Mouse (Mus musculus): ENCODE data around the gene Vdr.
A peak's percentile ranks its signal among the peaks of the same experiment; 100 is the strongest.

The Vdr gene

GRCm38 (mm10) chr15:97812126-97812525, 98.3 kb downstream of the Vdr start:
- peak; percentile 97 for DNase-seq (ENCODE audit: low read depth, low spot score)

GRCm38 (mm10) chr15:97811307-97811706, 99.1 kb downstream of the Vdr start:
- no peak for DNase-seq (ENCODE audit: low read depth, low spot score)

- DNase-seq (ENCODE audit: low read depth, low spot score), result no peak
These were observed 100.0 kb downstream of the Vdr start for GRCm38 (mm10) chr15:97810399-97810798.

- DNase-seq (ENCODE audit: low read depth, low spot score), result no peak
These were observed 100.5 kb downstream of the Vdr start for GRCm38 (mm10) chr15:97809942-97810341.

GRCm38 (mm10) chr15:97809206-97809605, 101.2 kb downstream of the Vdr start:
- no peak for DNase-seq (ENCODE audit: low read depth, low spot score)

- DNase-seq (ENCODE audit: low read depth, low spot score), result no peak
These were observed 101.9 kb downstream of the Vdr start for GRCm38 (mm10) chr15:97808532-97808931.

- DNase-seq (ENCODE audit: low read depth, low spot score), result no peak
These were observed 102.6 kb downstream of the Vdr start for GRCm38 (mm10) chr15:97807867-97808266.
